Mouse (Mus musculus): ENCODE measurements around the gene Rac1.
A peak's percentile ranks its signal among the peaks of the same experiment; 100 is the strongest.
"Not testable (repeated sequence)": the region's sequence is repeated elsewhere in the genome, so short reads cannot be mapped to it uniquely, and the experiment has no call there.

The Rac1 gene

GRCm38 (mm10) chr5:143527486-143528307 lies at the start of gene Rac1:
Gene Rac1 (minus strand): TSS chr5:143528036.
- peak; percentile 96 to 97 for DNase-seq (ENCODE audit: low spot score in 2 of 2)

- DNase-seq (ENCODE audit: low spot score in 2 of 2): peak in 1 of 2 experiments; percentile 24
These were observed 46.7 kb upstream of the Rac1 start for GRCm38 (mm10) chr5:143574261-143575178.

- no peak for DNase-seq (ENCODE audit: low spot score in 2 of 2)
These were observed 45.2 kb upstream of the Rac1 start for GRCm38 (mm10) chr5:143573067-143573466.

- DNase-seq (ENCODE audit: low spot score in 2 of 2): peak in 1 of 2 experiments; percentile 76
These were observed 44.4 kb upstream of the Rac1 start for GRCm38 (mm10) chr5:143572195-143572594.

GRCm38 (mm10) chr5:143567860-143568259 lies 40.0 kb upstream of the Rac1 start:
- DNase-seq (ENCODE audit: low spot score in 2 of 2): peak; percentile 65 to 82

- DNase-seq (ENCODE audit: low spot score in 2 of 2): no peak
These were observed 39.4 kb upstream of the Rac1 start for GRCm38 (mm10) chr5:143567258-143567670.

GRCm38 (mm10) chr5:143566804-143567203 lies 39.0 kb upstream of the Rac1 start:
- not testable (repeated sequence) for DNase-seq (ENCODE audit: low spot score in 2 of 2)

- no peak for DNase-seq (ENCODE audit: low spot score in 2 of 2)
These were observed 33.8 kb upstream of the Rac1 start for GRCm38 (mm10) chr5:143561544-143562185.

- DNase-seq (ENCODE audit: low spot score in 2 of 2): no peak
These were observed 33.2 kb upstream of the Rac1 start for GRCm38 (mm10) chr5:143561009-143561408.

- no peak for DNase-seq (ENCODE audit: low spot score in 2 of 2)
These were observed 30.9 kb upstream of the Rac1 start for GRCm38 (mm10) chr5:143558731-143559130.

GRCm38 (mm10) chr5:143555233-143555632 lies 27.4 kb upstream of the Rac1 start:
- no peak for DNase-seq (ENCODE audit: low spot score in 2 of 2)

- DNase-seq (ENCODE audit: low spot score in 2 of 2): no peak
These were observed 25.1 kb upstream of the Rac1 start for GRCm38 (mm10) chr5:143552911-143553310.

- DNase-seq (ENCODE audit: low spot score in 2 of 2): not testable (repeated sequence)
These were observed 21.1 kb upstream of the Rac1 start for GRCm38 (mm10) chr5:143548922-143549321.

- peak; percentile 94 to 97 for DNase-seq (ENCODE audit: low spot score in 2 of 2)
These were observed 20.6 kb upstream of the Rac1 start for GRCm38 (mm10) chr5:143548401-143548846.

- DNase-seq (ENCODE audit: low spot score in 2 of 2): no peak
These were observed 20.0 kb upstream of the Rac1 start for GRCm38 (mm10) chr5:143547866-143548265.

- DNase-seq (ENCODE audit: low spot score in 2 of 2): peak; percentile 63 to 74
These were observed 19.5 kb upstream of the Rac1 start for GRCm38 (mm10) chr5:143547384-143547783.

- DNase-seq (ENCODE audit: low spot score in 2 of 2): no peak
These were observed 11.3 kb upstream of the Rac1 start for GRCm38 (mm10) chr5:143539111-143539510.

- no peak for DNase-seq (ENCODE audit: low spot score in 2 of 2)
These were observed 9.2 kb upstream of the Rac1 start for GRCm38 (mm10) chr5:143537022-143537421.

GRCm38 (mm10) chr5:143534922-143535321 lies 7.1 kb upstream of the Rac1 start:
- DNase-seq (ENCODE audit: low spot score in 2 of 2): no peak

- DNase-seq (ENCODE audit: low spot score in 2 of 2): no peak
These were observed 2.9 kb upstream of the Rac1 start for GRCm38 (mm10) chr5:143530715-143531114.

GRCm38 (mm10) chr5:143528308-143528683 lies 460 bp upstream of the Rac1 start:
- DNase-seq (ENCODE audit: low spot score in 2 of 2): no peak
